Mouse (Mus musculus) mouse embryonic stem cell (cell line): Measurements from ENCODE around the gene Kcnip4.

ENCODE experiments used
- in situ Hi-C, 2 experiments: fragments of 300-500 bp; cut with MboI; formaldehyde crosslinking; loops; 1 replicate in 1 of 2; 3 replicates in 1 of 2; pipeline ENCODE4 v1.14.3; 2019 to 2020; ENCODE audit warnings: low sequenced_read_pairs in 2 of 2, low pct_unique_long_range_greater_than_20kb in 1 of 2, mixed read lengths in 1 of 2; ENCODE audit not compliant: unreplicated experiment in 1 of 2

Kcnip4 gene

DNA sequence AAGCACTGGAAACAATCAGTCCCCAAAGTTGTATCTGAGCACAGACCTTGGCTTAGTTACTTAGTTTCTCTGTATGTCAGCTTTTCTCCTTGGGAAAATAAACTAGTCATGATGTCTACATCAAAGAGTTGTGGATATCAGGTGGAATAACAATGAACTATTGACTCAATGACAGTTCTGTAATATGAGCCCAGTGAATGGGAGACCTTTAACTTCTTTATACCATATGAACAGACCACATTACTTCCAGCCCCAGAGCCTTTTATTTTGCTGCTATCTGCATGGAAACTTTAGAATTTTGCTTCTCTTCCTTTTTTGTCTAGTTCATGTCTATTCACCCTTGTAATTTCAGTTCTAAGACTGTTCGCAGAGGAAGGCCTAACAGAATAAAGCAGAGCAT lies 1011.4 kb downstream of the Kcnip4 start:
- in situ Hi-C loops: no loop called here

DNA sequence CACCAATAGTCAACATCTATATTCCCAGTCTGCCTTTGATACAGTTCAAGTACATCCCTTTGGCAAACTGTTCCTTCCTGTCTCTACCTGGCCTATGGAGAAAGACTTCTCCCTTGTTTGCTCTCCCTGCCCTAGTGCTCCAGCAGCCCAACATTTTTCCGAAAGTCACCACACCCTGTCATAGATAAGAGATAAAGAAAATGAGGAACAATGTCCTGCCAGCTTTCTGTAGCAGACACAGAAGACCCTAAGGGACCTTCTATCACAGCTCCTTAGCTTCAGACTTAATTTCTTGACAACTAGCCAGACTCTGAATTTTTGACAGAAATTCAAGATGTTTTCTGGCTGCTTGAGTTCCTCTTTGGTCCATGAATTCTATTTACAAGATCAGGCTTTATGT lies 1013.4 kb downstream of the Kcnip4 start:
- in situ Hi-C loops: no loop called here

DNA sequence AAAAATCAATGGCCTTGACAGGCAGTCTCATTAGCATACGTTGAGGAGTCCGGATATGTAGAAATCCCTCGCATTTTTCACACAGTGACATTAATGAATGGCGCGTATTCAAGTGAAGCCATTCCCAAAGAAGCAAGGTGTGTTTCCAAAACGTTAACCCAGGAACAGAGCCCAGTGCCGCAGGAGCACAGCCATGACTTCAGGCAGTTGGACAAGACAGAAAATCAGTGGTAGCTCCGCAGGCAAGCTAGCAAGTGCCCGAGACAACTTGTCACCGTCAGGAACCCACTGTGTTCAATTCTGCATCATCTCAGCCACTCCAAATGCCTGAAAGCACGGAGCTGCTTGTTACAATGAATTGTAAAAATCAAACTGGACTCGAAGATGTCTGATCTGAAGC lies 1014.5 kb downstream of the Kcnip4 start:
- in situ Hi-C loops: no loop called here

DNA sequence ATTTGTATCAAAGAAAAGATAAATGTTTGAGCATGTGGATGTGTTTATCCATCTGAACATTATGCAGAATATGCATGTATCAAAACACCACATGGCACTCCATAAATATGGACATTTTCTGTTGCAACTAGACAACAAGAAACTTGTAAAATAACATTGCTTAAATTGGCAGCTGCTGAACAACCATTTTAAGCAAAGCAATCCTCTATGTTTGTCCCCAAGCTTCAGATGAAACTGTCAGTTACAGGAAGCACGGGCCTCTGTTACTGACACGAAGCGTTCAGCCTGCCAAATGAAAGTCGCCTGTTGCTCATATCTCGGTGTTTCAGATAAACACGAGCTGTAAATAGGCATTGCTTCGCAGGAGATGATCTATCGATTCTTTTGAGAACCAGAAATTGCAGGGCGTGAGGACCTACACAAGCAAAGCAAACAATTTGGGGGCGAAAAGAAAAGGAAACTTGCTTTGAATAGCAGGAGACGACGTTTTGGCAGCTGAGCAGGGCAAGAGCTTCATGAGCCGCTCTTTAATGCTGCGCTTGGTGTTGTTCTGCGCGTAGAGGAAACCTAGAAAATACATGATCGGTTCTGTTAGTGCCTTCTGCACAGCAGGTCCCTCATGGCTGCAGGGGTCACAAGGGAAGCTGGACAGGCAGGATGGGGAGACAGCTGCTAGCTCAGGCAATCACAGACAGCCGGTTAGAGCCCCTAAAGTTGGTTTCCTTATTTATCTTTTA lies 1015.3 kb downstream of the Kcnip4 start:
- in situ Hi-C loops: no loop called here

DNA sequence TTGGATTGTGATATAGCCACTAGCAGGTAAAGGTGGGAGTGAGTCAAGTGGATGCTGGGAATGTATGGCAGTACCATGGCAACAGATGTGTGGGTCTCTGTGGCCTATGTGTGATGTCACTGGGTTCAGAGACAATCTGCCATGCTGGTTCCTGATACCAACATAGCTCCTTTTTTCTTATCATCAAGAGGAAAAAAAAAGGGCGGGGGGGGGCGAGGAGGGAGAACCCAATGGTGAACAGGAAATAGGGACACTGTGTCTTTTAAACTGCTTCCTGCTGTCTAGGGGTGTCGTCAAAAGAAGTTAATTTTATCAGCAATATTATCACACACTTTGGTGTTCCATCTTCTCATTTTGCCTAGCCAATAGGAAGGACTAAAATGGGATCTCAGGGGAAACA lies 1021.6 kb downstream of the Kcnip4 start:
- in situ Hi-C loops: no loop called here

DNA sequence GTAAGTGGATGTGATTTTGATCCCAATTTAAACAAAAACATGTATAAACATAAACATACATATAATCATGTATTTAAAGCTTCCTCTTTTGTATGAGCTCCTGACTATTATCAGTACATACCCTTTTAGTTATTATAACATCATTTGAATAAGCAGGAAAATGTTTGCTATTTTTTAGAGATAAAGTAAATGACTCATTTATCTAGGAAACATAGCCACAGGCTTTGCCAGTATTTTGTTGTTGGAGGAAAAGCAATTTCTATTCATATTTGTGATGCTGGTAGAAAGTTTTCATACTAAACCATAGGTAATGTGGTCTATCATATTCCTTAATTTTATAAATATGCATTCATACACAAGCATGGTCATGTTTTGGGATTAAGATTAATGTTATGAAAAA lies 1022.3 kb downstream of the Kcnip4 start:
- in situ Hi-C loops: no loop called here

DNA sequence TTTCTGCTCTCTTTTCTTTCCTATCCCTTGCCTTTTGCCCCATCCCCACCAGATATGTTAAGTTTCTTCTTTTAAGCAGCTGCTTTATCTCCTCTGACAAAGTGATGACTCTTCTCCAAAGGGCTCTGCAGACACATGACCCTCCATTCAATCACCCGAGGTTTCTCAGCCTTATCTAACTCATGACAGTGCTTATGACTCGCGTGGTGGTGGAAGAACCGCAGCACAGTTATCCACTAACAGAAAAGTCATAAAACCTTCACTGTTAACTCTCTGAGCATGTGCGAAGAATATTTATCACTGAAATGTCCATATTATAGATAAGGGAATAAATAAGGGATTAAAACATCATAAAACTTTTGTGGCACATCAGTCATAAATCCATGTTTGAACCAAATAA lies 1024.5 kb downstream of the Kcnip4 start:
- in situ Hi-C loops: no loop called here

DNA sequence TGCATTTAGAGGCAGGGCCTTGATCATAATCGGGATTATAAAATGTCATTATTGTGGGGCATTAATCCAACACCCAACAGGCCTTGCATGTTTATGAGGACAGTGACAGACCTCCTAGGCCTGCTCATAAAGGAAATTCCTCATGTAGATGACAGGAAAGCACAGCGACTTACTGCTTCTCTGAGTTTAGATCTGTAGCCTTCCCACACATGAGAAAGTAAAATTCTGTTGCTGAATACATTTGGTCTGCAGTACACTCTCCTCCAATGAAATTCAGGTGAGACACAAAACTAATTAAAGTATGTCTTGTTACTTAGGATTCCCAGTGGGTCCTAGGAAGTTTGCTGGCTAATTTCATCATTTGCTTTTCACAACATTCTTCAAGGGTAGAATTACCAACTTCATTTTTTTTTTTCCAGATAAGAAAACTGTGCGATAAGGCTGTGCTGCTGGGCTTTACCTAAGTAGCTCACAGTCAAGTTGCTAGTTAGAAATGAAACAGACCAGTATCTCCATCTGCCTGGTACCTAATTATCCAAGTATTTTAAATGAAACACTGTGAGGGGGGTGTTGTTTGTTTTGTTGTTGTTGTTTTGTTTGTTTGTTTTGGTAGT lies 1033.7 kb downstream of the Kcnip4 start:
- in situ Hi-C loops: no loop called here

DNA sequence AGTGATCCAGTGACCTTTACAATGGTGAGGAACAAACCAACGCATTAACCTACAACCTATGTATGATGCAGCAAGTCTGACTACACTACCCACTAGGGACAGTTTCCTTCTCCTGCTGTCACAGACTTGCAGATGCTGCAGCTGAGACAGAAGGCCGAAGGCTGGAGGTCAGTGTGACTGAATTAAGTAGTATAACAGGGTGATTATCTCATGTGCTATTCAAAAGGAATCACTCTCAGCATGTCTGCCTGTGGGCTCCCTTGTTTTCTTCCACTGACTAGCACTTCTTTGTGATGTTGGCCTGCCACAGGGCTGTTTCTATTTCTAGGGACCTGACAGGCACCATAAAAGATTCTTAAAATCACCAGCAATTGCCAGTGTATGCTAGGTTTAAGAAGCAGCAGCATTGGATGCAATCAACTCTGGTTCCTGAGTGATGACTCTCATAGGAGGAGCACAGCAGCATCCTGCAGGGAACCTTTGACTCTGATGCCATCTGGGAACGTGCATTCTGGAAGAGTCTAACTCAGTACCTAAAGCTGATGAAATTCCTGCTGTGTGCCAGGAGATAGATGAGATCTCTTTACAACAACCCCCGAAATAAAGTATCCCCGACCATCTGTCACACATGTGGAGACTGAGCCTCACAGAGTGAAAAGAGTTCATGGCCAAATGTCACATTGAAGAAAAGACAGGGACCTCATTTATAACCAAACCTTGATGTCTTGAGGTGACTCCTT lies 1035.0 kb downstream of the Kcnip4 start:
- in situ Hi-C loops: no loop called here

DNA sequence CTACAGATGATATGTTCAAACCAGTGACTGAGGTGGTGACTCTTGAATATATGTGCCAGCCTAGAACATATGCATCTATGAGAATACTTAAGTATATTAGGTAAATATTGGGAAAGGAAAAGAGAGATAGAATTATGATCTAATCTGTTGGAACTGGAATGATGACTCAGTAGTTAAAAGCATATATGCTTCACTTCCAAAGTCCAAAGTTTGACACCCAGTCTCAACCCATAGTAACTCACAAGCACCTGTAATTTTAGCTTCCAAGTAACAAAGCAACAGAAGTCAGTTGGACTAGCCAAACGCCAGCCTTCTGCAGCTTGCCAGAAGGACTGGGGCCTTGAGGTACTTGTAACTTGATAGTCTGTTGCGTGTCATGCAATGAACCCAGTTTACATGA lies 1041.6 kb downstream of the Kcnip4 start:
- in situ Hi-C loops: no loop called here

DNA sequence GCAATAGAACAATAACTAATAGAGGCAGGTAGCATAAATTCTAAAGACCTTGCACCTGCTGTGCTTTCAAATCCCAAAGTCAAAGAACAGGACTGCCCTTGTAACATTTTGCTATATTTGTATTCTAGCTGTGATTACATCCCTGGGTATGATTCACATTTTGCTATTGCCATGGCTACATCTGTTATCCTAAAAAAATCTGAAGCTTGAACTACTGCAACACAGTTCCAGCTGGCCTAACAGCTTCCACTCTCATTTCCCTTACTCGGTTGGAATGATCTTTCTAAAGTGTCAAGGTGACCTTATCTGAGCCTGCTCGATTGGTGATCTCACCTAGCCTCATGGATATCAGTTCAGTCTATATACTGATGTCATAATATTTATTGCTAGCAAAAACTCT lies 1064.5 kb downstream of the Kcnip4 start:
- in situ Hi-C loops: no loop called here

DNA sequence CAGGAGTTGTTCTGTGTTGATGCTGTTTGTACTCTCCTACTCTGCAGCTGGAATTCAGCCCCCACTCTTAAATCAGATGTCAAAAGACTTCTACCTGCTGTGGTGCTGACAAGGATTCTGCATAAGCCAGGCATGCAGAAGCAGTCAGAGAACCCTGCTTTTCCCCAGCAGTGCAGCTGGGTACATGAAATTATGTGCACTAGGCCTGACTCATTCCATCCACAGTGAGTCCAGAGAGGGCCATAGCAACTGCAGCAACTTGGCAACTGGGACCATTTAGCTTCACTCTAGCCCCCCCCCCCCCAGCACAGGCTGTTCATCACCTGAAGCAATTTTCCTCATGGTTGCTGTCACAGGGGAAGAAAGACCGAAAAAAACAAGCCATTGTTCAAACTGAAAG lies 1075.8 kb downstream of the Kcnip4 start:
- in situ Hi-C loops: no loop called here

DNA sequence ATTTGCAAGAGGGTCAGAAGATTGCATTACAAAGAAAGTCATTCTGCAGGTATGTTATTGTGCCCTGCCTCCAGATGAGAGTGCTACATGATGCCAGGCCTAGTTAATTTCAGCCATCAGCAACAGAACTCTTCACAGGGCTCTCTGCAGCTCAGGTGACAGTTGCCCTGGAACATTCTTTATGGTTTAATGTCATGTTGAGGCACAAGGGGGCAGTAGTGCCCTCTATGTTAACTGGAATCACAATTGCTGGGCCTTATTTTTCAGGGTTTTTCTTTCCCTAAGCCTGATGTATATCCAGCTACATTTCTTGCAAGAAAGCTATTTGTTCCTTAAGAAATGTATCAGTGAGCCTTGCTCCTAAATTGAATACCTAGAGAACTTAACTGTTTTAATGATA lies 1094.2 kb downstream of the Kcnip4 start:
- in situ Hi-C loops: no loop called here

DNA sequence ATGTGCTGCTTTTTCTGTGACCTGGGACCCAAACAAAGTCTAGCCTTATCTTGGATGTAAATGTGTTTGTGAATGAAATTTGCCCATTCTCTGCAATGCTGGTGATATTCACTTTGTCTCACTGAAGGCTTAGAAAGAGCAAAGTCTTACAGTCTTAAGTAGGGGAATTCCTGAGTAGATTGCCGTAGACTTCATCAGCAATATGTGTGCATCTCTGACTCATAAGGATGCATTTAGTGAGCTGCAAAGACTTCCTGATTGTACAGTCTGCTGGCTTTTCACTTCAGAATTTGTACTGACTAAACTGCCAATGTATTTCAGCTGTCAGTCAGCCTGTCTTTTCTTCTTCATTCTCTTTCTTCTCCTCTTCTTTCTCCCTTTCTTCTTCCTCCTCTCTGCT lies 1102.8 kb downstream of the Kcnip4 start:
- in situ Hi-C loops: no loop called here

DNA sequence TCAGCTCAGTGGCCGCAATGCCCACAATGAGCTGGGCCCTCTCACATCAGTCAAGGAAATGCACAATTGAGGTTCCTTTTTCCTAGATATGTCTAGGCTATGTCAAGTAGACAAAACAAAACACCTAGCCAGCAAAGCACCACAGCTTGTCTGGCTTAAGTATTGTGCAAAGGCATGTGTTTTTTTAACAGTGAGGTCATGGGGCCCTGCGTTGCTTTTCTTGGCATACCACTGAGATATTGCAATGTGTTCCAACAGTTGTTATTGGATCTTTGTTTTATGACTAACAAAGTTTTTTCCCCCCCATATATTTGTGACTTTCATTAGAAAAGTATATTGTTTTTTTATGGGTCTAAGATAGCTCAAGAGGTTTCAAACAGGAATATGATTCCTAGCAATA lies 1105.0 kb downstream of the Kcnip4 start:
- in situ Hi-C loops: no loop called here

DNA sequence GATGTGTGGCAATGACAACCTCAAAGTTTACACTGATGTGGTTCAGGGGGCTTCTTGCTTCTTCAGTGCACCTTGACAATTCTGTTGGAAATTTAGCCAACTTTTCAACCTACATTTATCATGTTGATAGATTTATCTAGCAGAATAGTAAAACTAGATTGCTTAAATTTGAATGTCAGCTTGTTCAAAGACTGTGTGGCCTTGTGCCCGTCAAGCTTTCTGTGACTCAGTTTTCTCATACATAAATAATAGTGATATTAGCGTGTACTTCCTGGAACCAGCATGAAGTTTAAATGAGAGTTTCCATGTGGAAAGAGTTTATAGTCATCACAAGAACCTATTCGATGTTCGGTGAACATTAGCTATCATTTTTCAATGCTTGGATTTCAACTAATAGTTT lies 1112.4 kb downstream of the Kcnip4 start:
- in situ Hi-C loops: no loop called here

DNA sequence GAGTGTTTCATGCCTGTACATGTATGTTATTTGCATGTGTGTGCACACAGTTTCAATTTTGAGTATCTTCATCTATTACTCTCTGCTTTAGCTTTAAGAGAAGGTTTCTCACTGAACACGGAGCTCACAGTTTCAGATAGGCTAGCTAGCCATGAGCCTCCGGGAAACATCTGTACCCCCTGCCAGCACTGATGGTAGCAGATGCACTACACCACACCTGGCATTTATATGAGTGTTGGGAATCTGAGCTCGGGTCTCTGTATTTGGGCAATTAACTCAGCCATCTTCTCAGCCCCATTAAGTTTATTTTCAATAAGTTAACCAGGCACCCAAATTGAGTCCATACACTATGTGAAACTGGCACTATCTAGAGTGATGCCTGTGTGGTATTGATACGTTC lies 1113.2 kb downstream of the Kcnip4 start:
- in situ Hi-C loops: no loop called here

DNA sequence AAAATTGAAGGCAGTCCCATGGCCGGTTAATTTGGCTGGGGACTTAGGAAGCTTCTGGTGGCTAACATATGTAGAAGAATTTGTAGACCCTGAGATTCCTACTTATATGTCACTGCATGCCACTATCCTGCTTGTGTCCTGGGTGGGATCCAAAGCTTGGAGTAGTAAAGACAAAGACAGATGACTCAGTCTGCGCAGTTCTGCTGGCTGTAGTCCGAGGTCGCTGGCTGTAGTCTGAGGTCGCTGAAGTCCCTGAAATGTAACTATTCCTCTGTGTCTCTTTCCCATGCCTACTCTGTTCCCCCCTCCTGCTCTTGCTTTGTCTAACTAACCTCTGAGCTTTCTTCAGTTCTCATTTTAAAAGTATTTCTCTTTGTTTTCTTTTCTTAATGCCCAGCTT lies 1114.4 kb downstream of the Kcnip4 start:
- in situ Hi-C loops: no loop called here

DNA sequence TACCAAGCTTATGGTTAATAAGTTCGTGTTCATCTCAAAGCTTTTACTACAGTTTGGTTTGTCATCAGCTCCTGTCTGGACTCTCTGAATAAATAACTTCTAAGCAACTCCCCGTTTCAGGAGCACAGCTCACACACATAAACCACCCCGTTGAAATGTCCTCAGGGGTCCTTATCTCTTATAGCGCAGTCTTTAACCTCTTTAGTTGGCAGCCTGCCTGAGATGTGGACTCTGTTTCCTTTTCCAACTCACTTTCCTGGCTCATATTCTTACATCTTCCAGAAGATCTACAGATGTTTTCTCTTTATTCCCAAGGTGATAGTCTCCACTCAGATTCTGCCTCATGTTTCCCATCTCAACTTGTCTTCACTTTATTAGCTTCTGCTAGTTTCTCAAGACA lies 1116.4 kb downstream of the Kcnip4 start:
- in situ Hi-C loops: no loop called here

DNA sequence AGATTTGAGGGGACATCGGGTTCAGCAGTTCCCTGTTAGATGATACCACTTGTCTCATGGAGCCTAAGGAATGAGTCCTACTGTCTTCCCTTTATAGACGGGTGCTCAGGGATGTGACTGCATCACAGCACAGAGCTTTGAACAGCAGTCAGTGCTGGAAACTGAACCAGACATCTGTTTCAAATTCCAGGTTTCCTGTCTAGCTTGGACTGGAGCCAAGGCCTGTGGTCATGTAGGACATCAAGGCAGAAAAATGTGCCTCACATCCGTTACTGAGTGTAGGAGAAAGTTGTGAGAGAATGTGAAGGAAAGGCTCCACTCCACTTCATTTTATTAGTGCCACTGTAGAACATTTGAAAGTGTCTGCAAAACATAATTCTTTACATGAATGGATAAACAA lies 1122.2 kb downstream of the Kcnip4 start:
- in situ Hi-C loops: no loop called here
